Mouse (Mus musculus): ENCODE measurements around the gene Irf2bpl.

Gene Irf2bpl

GRCm38 (mm10) chr12:86859924-86860790 is 24.4 kb downstream of the Irf2bpl start:
- no peak for DNase-seq (ENCODE audit: low read depth, low spot score)

- no peak for DNase-seq (ENCODE audit: low read depth, low spot score)
These were observed 25.4 kb downstream of the Irf2bpl start for GRCm38 (mm10) chr12:86858983-86859872.

- no peak for DNase-seq (ENCODE audit: low read depth, low spot score)
These were observed 26.1 kb downstream of the Irf2bpl start for GRCm38 (mm10) chr12:86858498-86858897.

DNA sequence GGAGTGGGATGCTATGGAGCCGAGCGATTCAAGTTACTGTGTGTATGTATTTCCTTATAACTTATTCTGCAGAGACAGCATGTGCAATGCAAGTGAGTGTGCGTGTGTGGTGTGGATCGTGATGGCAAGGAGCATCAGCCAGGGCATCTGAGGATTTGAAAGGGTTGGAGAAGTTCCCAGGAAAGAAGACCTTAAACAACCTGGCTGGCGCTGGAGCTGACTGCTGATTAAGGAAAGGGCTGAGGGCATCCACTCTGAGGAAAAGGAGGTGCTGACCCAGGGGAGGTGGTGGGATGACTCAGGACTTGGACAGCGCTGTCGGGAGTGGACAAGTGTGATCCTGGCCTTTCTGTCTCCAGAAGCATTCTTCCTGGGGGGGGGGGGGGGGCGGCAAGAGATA is 27.3 kb downstream of the Irf2bpl start:
- no peak for DNase-seq (ENCODE audit: low read depth, low spot score)

- DNase-seq (ENCODE audit: low read depth, low spot score): peak; percentile 61
These were observed 28.9 kb downstream of the Irf2bpl start for GRCm38 (mm10) chr12:86855670-86856069.

DNA sequence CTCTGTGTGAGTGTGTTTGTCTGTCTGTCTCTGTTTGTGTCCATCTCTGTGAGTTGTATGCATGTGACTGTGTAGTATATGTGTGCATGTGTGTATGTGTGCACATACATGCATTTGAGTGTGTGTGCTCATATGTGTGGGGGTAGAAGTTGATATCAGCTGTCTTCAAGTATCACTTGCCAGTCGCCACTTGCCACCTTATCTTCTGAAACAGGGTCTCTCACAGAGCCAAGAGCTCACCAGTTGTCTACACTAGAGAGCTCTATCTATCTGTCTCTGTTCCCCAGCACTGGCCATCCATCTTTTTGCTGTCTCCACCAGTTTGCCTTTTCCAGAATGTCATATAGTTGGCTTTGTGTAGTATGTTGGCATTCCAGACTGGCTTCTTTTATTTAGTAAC is 31.1 kb downstream of the Irf2bpl start:
- DNase-seq (ENCODE audit: low read depth, low spot score): no peak

GRCm38 (mm10) chr12:86851313-86851712 is 33.3 kb downstream of the Irf2bpl start:
- no peak for DNase-seq (ENCODE audit: low read depth, low spot score)

DNA sequence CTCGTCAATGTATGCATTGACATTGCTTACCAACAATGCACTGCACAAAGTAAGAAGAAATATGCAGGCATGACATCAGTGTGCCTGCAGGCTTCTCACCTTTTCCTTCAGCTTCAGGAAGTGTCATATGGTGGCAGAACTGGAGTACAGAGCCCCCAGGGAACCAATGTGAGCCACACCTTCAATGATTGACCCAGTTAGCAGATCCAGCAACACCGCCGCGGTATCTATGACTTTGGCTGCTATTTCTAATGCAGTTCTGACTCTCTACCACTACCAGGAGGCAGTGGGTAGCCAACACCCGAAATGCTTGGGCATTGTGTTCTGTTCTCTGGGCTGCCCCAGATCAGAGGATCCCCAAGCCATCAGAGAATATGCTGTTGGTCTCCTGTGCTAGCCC is 33.9 kb downstream of the Irf2bpl start:
- no peak for DNase-seq (ENCODE audit: low read depth, low spot score)

- no peak for DNase-seq (ENCODE audit: low read depth, low spot score)
These were observed 34.5 kb downstream of the Irf2bpl start for GRCm38 (mm10) chr12:86849945-86850626.

- DNase-seq (ENCODE audit: low read depth, low spot score): no peak
These were observed 41.6 kb downstream of the Irf2bpl start for GRCm38 (mm10) chr12:86842866-86843459.

- DNase-seq (ENCODE audit: low read depth, low spot score): no peak
These were observed 44.1 kb downstream of the Irf2bpl start for GRCm38 (mm10) chr12:86840526-86840925.

- no peak for DNase-seq (ENCODE audit: low read depth, low spot score)
These were observed 46.4 kb downstream of the Irf2bpl start for GRCm38 (mm10) chr12:86838181-86838580.

- DNase-seq (ENCODE audit: low read depth, low spot score): peak; percentile 36
These were observed 48.1 kb downstream of the Irf2bpl start for GRCm38 (mm10) chr12:86836431-86837047.

GRCm38 (mm10) chr12:86835899-86836298 is 48.7 kb downstream of the Irf2bpl start:
- DNase-seq (ENCODE audit: low read depth, low spot score): no peak

DNA sequence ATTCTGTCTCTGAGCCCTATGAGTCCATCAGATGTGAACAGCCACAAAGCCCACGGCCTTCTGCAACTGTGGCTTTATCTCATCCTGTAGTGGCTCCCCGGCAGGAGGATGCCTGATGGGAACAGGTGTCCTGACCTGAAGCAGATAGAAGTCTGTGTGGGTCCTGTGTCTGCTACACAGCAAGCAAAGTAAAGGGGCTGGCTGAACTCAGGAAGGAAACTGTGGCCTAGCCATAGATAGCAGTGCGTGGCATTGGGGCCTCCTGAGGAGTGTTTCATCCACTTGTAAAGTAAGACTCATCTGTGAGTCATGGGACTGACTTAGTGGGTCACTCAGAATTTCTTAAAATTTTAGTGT is 50.2 kb downstream of the Irf2bpl start:
- no peak for DNase-seq (ENCODE audit: low read depth, low spot score)

- no peak for DNase-seq (ENCODE audit: low read depth, low spot score)
These were observed 50.7 kb downstream of the Irf2bpl start for GRCm38 (mm10) chr12:86833711-86834415.

DNA sequence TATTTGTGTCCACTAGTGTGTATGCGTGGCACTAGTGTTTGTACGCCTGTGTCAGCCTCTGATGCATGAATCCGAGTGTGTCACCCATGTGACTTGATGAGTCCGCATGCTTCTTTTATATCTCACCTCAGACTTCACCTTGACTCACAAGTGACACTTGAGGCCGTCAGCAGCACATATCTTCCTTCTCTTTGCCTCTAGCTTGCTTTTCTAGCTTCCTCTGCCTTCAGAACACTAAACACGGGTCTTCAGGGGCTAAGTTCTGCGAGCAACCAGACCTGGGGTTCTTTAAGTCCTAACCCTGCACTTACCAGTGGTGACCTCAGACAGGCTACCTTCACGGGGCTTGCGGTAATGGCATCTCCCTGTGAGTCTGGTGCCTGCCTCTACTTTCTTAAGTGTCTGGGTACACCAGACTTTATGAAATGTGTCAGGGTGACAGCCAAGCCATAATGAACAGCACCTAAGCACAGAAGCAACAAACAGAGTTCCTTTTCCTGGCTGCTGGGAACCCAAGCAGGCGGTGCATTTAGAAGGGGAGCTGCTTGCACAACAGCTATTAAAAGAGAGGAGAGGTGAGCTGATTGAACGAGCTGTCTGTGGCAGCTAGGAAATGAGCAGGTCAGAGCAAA is 51.9 kb downstream of the Irf2bpl start:
- no peak for DNase-seq (ENCODE audit: low read depth, low spot score)

- peak; percentile 59 for DNase-seq (ENCODE audit: low read depth, low spot score)
These were observed 52.7 kb downstream of the Irf2bpl start for GRCm38 (mm10) chr12:86831591-86832550.

Data from forelimb bud, embryonic 11.5 days (tissue).